Mouse (Mus musculus) B cell, adult 62 days (primary cell): ENCODE data around the gene Emid1. TPM values are rescaled to one million over a fixed set of nuclear protein-coding genes. Genes with fewer than 3 reads are reported as not detected.

ENCODE experiments used
- total RNA-seq: library from RNA; stranded (reverse); gene quantifications from 4 replicates; pipeline ENCODE4 v1.2.4, GENCODE M21; 2023

The Emid1 gene
- 24.1 to 29.7 TPM (median 27.7 TPM) in 4 replicates for total RNA-seq

DNA sequence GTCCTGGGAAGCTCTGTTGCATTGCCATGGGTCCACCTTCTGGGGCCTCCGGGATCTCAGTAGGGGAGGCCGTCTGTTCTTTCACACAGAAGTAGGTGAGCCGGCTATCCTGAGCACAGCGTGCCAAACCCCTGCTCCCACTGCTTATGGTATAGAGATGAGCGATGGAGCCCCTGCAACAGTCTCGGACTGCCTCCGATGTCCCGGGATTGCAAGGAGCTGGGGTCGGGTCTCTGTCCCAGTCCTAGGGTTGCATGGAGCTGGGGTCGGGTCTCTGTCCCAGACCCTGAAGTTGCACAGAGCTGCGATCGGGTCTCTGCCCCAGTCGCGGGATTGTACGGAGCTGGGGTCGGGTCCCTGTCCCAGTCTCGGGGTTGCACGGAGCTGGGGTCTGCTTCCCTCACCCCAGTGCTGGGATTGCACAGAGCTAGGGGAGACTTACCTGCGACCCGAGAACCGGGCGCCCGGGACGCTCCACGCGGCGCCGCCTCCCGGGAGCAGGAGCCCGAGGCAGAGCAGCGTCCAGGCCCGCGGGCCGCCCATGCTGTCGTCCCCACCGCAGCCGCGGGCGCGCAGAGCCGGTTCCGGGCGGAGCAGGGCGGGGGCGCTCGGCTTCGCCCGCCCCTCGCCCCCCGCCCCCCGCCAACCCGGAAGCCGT, at the start of gene Emid1:
Gene Emid1, minus strand, starts transcription at position 578 of the 658 bp plus-strand sequence.

GRCm38 (mm10) chr11:5098736-5099542, 53.1 kb downstream of the Emid1 start, which contains the start of the genes Rhbdd3 and Ewsr1:
Gene Rhbdd3 (plus strand): TSS chr11:5098926.
Gene Ewsr1 (minus strand): TSS chr11:5099266.

DNA sequence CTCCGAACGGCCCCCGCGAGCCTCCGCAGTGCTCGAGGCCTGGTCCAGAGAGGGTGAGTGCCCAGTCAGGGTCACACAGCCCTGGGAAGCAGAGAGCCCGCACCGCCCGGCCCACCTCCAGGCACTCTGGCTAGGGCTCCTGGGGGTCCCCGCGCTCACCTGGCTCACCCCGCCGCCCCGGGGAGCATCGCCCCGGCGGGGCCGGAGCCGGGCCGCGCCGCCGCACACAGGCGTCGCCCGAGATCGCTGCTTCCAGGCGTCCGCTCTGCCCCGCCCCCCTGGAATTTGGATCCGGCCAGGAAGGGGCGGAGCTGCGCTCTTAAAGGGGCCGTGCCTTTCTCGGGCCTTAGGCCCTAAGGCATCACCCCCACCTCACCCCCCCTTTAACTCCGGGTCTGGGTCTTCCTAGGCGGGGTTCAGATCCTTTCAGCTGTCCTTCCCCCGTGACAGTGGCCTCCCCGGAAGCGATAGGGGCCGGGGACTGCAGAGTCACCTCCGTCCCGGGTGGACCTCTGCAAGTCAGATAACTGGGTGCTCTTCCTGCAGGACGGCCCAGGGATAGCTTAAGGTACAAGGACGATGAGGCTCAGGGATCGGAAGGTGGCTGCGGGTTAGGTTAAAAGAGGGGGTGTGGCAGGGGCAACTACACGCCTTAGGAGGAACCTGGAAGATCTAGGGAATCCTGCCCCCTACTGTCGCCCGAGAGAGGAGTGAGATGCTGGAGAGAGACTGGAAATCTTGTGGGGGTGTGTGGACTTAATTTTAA, 86.8 kb downstream of the Emid1 start, which contains the start of gene Gas2l1:
Gene Gas2l1, minus strand, starts transcription at position 272 of the 766 bp plus-strand sequence.

DNA sequence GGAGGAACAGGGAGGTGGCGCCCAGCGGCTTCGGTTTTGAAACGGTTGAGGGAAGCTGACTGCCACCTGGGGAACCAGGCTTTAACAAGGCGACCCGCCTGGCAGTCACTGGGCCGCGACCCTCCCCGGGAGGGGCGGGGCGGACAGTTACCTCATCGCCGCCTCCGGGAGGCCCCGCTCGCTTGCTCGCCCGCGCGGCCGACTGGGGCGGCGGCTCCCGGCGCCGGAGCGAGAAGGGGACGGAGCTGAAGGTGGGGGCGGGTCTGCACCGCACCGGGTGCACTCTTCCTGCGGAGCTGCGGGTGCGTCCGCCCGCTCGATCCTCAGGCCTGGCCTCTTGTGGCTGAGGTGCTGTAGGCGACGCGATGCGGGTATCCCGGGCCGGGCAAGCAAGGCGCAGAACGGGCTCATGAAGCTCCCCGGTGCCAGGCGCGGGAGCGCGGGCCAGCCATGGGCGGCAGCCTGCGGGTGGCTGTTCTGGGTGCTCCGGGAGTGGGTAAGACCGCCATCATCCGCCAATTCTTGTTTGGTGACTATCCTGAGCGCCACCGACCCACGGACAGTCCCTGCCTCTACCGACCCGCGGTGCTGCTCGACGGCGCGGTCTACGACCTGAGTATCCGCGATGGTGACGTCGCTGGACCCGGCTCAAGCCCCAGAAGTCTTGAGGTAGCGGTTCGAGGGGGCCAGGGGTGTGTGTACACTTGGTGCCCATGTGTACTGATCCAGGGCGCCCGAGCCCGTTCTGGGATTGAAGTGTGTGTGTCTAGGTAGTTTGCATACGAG, 94.0 kb downstream of the Emid1 start, which contains the start of gene Rasl10a:
Gene Rasl10a, plus strand, starts transcription at position 273 of the 786 bp plus-strand sequence.

Other genes with a start within 250 kb of the Emid1 start
- 0.29 to 0.44 TPM (median 0.42 TPM) in 3 of 4 replicates, not detected in the other for gene Nefh, start 204.2 kb downstream of the Emid1 start, total RNA-seq
- 95.3 to 116 TPM (median 110 TPM) in 4 replicates for gene Ap1b1, start 165.4 kb downstream of the Emid1 start, total RNA-seq
- gene Rasl10a, start 94.1 kb downstream of the Emid1 start, total RNA-seq, result 4.3 to 5.8 TPM (median 5.6 TPM) in 4 replicates
- 1.8 to 2.6 TPM (median 2.2 TPM) in 4 replicates for gene Gas2l1, start 86.9 kb downstream of the Emid1 start, total RNA-seq
- gene Rhbdd3, start 53.3 kb downstream of the Emid1 start, total RNA-seq, result 4.4 to 9.9 TPM (median 5.7 TPM) in 4 replicates
- 627 to 664 TPM (median 642 TPM) in 4 replicates for gene Ewsr1, start 53.0 kb downstream of the Emid1 start, total RNA-seq
- gene Kremen1, start 109.3 kb upstream of the Emid1 start, total RNA-seq, result 19.3 to 22.1 TPM (median 20.1 TPM) in 4 replicates